Mouse (Mus musculus): ENCODE measurements around the gene Arid1a. TPM values are rescaled to one million over a fixed set of nuclear protein-coding genes. Genes with fewer than 3 reads are reported as not detected.

The Arid1a gene
- polyA plus RNA-seq, 1 experiment from 2014 or later: 45.6 TPM

GRCm38 (mm10) chr4:133757269-133757835, 783 bp upstream of the Arid1a start:
- ATAC-seq (ENCODE audit: low read depth): no peak; the same call in 1 of the 2 replicates

GRCm38 (mm10) chr4:133755861-133756371, 653 bp downstream of the Arid1a start:
- no peaks in the 10 kb centered on the region for H3K9me3 ChIP-seq (ENCODE audit: control insufficient read depth, low read length)
- no peaks in the 10 kb centered on the region for H3K27me3 ChIP-seq (ENCODE audit: control insufficient read depth, insufficient read depth, low read length)
- peak overlapping the region; percentile 64 for H3K4me2 ChIP-seq (ENCODE audit: low read depth, low read length)

More at GRCm38 (mm10) chr4:133757269-133757835, 783 bp upstream of the Arid1a start:
- Histone ChIP-seq H3K27me3 (ENCODE audit: control insufficient read depth, insufficient read depth, low read length) (no peaks in the 10 kb centered on the region), H3K27ac (ENCODE audit: low read depth, low read length) (peak overlapping the region; percentile 92), H3K4me2 (ENCODE audit: low read depth, low read length) (peak overlapping the region; percentile 64), H3K4me1 (ENCODE audit: control insufficient read depth, insufficient read depth, low read length) (peaks cover 16% of the 10 kb centered on the region), H3K9ac (replicated peaks; ENCODE audit: low read depth, low read length) (peak overlapping the region; percentile 39), H3K9me3 (ENCODE audit: control insufficient read depth, low read length) (no peaks in the 10 kb centered on the region), H3K4me3 (ENCODE audit: low read depth, low read length) (peak overlapping the region; percentile 42), H3K36me3 (ENCODE audit: control insufficient read depth, insufficient read depth, low read length) (no peaks in the 10 kb centered on the region)
- WGBS: under 1% methylated on average over 38 of the region's 38 CpGs

GRCm38 (mm10) chr4:133754871-133755765, 1.5 kb downstream of the Arid1a start:
- ATAC-seq (ENCODE audit: low read depth): no peak

More at GRCm38 (mm10) chr4:133755861-133756371, 653 bp downstream of the Arid1a start:
- ATAC-seq (ENCODE audit: low read depth): no peak
- Histone ChIP-seq H3K27ac (ENCODE audit: low read depth, low read length) (peak overlapping the region; percentile 92), H3K4me1 (ENCODE audit: control insufficient read depth, insufficient read depth, low read length) (peaks cover 18% of the 10 kb centered on the region), H3K9ac (replicated peaks; ENCODE audit: low read depth, low read length) (no peak overlapping the region), H3K4me3 (ENCODE audit: low read depth, low read length) (peak overlapping the region; percentile 42), H3K36me3 (ENCODE audit: control insufficient read depth, insufficient read depth, low read length) (no peaks in the 10 kb centered on the region)
- WGBS: 2% methylated on average over 11 of the region's 11 CpGs

GRCm38 (mm10) chr4:133754238-133754637, 2.3 kb downstream of the Arid1a start:
- peak overlapping the region; percentile 100 for H3K9ac ChIP-seq (replicated peaks; ENCODE audit: low read depth, low read length)
- H3K4me2 ChIP-seq (ENCODE audit: low read depth, low read length): peak overlapping the region; percentile 64
- H3K9me3 ChIP-seq (ENCODE audit: control insufficient read depth, low read length): no peaks in the 10 kb centered on the region
- H3K36me3 ChIP-seq (ENCODE audit: control insufficient read depth, insufficient read depth, low read length): no peaks in the 10 kb centered on the region
- H3K4me1 ChIP-seq (ENCODE audit: control insufficient read depth, insufficient read depth, low read length): peaks cover 32% of the 10 kb centered on the region
- peak overlapping the region; percentile 100 for H3K4me3 ChIP-seq (ENCODE audit: low read depth, low read length)
- peak overlapping the region; percentile 100 for H3K27ac ChIP-seq (ENCODE audit: low read depth, low read length)
- WGBS: under 1% methylated on average over 45 of the region's 50 CpGs
- no peaks in the 10 kb centered on the region for H3K27me3 ChIP-seq (ENCODE audit: control insufficient read depth, insufficient read depth, low read length)
- ATAC-seq (ENCODE audit: low read depth): peak; percentile 86

More at GRCm38 (mm10) chr4:133754871-133755765, 1.5 kb downstream of the Arid1a start:
- Histone ChIP-seq H3K9me3 (ENCODE audit: control insufficient read depth, low read length) (no peaks in the 10 kb centered on the region), H3K4me2 (ENCODE audit: low read depth, low read length) (peak overlapping the region; percentile 64), H3K9ac (replicated peaks; ENCODE audit: low read depth, low read length) (peak overlapping the region; percentile 100), H3K4me3 (ENCODE audit: low read depth, low read length) (peak overlapping the region; percentile 100), H3K27ac (ENCODE audit: low read depth, low read length) (peak overlapping the region; percentile 100), H3K36me3 (ENCODE audit: control insufficient read depth, insufficient read depth, low read length) (no peaks in the 10 kb centered on the region), H3K27me3 (ENCODE audit: control insufficient read depth, insufficient read depth, low read length) (no peaks in the 10 kb centered on the region), H3K4me1 (ENCODE audit: control insufficient read depth, insufficient read depth, low read length) (peaks cover 26% of the 10 kb centered on the region)
- WGBS: 5% methylated on average over 10 of the region's 10 CpGs

GRCm38 (mm10) chr4:133753375-133754190, 3.0 kb downstream of the Arid1a start:
- peak overlapping the region; percentile 100 for H3K4me3 ChIP-seq (ENCODE audit: low read depth, low read length)
- no peaks in the 10 kb centered on the region for H3K9me3 ChIP-seq (ENCODE audit: control insufficient read depth, low read length)
- peak overlapping the region; percentile 91 for H3K4me2 ChIP-seq (ENCODE audit: low read depth, low read length)
- peaks cover 37% of the 10 kb centered on the region for H3K4me1 ChIP-seq (ENCODE audit: control insufficient read depth, insufficient read depth, low read length)
- H3K27me3 ChIP-seq (ENCODE audit: control insufficient read depth, insufficient read depth, low read length): no peaks in the 10 kb centered on the region
- H3K36me3 ChIP-seq (ENCODE audit: control insufficient read depth, insufficient read depth, low read length): no peaks in the 10 kb centered on the region
- 1% methylated on average over 39 of the region's 99 CpGs for WGBS
- ATAC-seq (ENCODE audit: low read depth): peak; percentile 63
- H3K27ac ChIP-seq (ENCODE audit: low read depth, low read length): peak overlapping the region; percentile 100
- H3K9ac ChIP-seq (replicated peaks; ENCODE audit: low read depth, low read length): peak overlapping the region; percentile 100

- WGBS: under 1% methylated on average over 94 of the region's 121 CpGs
- Histone ChIP-seq H3K27me3 (ENCODE audit: control insufficient read depth, insufficient read depth, low read length) (no peaks in the 10 kb centered on the region), H3K9ac (replicated peaks; ENCODE audit: low read depth, low read length) (peak overlapping the region; percentile 100), H3K4me2 (ENCODE audit: low read depth, low read length) (peak overlapping the region; percentile 91), H3K36me3 (ENCODE audit: control insufficient read depth, insufficient read depth, low read length) (no peaks in the 10 kb centered on the region), H3K4me1 (ENCODE audit: control insufficient read depth, insufficient read depth, low read length) (peaks cover 40% of the 10 kb centered on the region), H3K4me3 (ENCODE audit: low read depth, low read length) (peak overlapping the region; percentile 100), H3K27ac (ENCODE audit: low read depth, low read length) (peak overlapping the region; percentile 100), H3K9me3 (ENCODE audit: control insufficient read depth, low read length) (no peaks in the 10 kb centered on the region)
- ATAC-seq (ENCODE audit: low read depth): no peak
These were observed 3.9 kb downstream of the Arid1a start for GRCm38 (mm10) chr4:133752449-133753374.

- WGBS: under 1% methylated on average over 29 of the region's 31 CpGs
- no peaks in the 10 kb centered on the region for H3K27me3 ChIP-seq (ENCODE audit: control insufficient read depth, insufficient read depth, low read length)
- peaks cover 40% of the 10 kb centered on the region for H3K4me1 ChIP-seq (ENCODE audit: control insufficient read depth, insufficient read depth, low read length)
- H3K36me3 ChIP-seq (ENCODE audit: control insufficient read depth, insufficient read depth, low read length): no peaks in the 10 kb centered on the region
- ATAC-seq (ENCODE audit: low read depth): no peak
- no peaks in the 10 kb centered on the region for H3K9me3 ChIP-seq (ENCODE audit: control insufficient read depth, low read length)
- H3K4me3 ChIP-seq (ENCODE audit: low read depth, low read length): peak overlapping the region; percentile 100
- peak overlapping the region; percentile 91 for H3K4me2 ChIP-seq (ENCODE audit: low read depth, low read length)
- peak overlapping the region; percentile 100 for H3K9ac ChIP-seq (replicated peaks; ENCODE audit: low read depth, low read length)
- H3K27ac ChIP-seq (ENCODE audit: low read depth, low read length): peak overlapping the region; percentile 100
These were observed 4.8 kb downstream of the Arid1a start for GRCm38 (mm10) chr4:133751521-133752448.
